Mouse (Mus musculus): ENCODE measurements around the gene Cpeb4.

DNA sequence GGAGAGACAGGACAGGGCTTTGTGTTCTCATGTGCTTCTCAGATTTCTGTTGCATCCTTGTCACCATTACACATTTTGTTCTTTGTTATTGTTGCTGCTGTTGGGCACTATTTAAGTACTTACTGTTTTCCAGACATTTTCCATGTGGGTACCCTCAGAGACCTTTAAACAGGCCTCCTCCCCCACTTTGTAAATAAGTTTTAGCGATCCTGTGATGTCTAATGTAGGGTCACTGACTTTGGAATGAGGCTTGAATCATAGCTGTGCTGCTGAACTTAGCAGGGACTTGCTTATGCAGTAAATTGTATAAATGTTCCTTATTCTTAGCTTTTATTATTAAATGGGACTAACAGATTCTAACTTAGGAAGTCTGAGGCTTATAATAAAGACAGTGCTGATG lies 13.8 kb downstream of the Cpeb4 start:
- TF ChIP-seq CTCF (IDR thresholded peaks at IDR 0.05; ENCODE audit: extremely low read depth, insufficient read depth, low read length), result no peak
- TF ChIP-seq POLR2A (IDR thresholded peaks at IDR 0.05; ENCODE audit: extremely low read depth, insufficient read depth, low read length), result no peak
